Mouse (Mus musculus): ENCODE results near the gene Aak1.

DNA sequence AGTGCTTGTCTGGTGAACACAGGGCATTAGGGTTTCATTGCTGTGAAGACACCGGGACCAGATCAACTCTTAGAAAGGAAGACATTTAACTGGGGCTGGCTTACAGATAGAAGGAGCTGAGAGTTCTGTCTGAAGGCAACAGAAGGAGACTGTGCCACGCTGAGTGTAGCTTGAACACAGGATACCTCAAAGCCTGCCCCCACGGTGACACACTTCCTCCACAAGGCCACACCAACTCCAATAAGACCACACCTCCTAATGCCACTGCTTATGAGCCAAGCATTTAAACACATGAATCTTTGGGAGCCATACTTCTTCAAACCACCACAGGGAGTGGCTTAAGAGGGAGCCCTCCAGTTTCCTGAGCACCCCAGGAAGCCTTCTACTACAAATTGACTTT lies 51.2 kb downstream of the Aak1 start:
- no peak for TF ChIP-seq CTCF (IDR thresholded peaks at IDR 0.05; ENCODE audit: extremely low read depth, insufficient read depth, insufficient read length, insufficient replicate concordance)
- TF ChIP-seq POLR2A (IDR thresholded peaks at IDR 0.05; ENCODE audit: low read depth, low read length) = no peak
